Mouse (Mus musculus): Measurements from ENCODE around the gene Il6. TPM values are rescaled to one million over a fixed set of nuclear protein-coding genes. Genes with fewer than 3 reads are reported as not detected.

Il6 gene
- polyA plus RNA-seq, 1 experiment from 2014 or later, result not detected

Other genes with a start within 250 kb of the Il6 start
- 33.3 and 38.7 TPM in 2 replicates for gene Tyms, start 60.5 kb downstream of the Il6 start, polyA plus RNA-seq (2015; fragmentation: Nextera tagmentation; extraction: Ambion mirVana)
- 6.9 and 8.1 TPM in 2 replicates for gene Garem2, start 92.0 kb downstream of the Il6 start, polyA plus RNA-seq (2015; fragmentation: Nextera tagmentation; extraction: Ambion mirVana)
- gene 3110082J24Rik, start 93.0 kb downstream of the Il6 start, polyA plus RNA-seq (2015; fragmentation: Nextera tagmentation; extraction: Ambion mirVana), result 2.6 and 3.7 TPM in 2 replicates
- 61.6 and 62.3 TPM in 2 replicates for gene Hadha, start 142.0 kb downstream of the Il6 start, polyA plus RNA-seq (2015; fragmentation: Nextera tagmentation; extraction: Ambion mirVana)
- 52.1 and 53.6 TPM in 2 replicates for gene Hadhb, start 142.1 kb downstream of the Il6 start, polyA plus RNA-seq (2015; fragmentation: Nextera tagmentation; extraction: Ambion mirVana)
- gene Adgrf3, start 192.6 kb downstream of the Il6 start, polyA plus RNA-seq (2015; fragmentation: Nextera tagmentation; extraction: Ambion mirVana), result not detected in 2 replicates
- gene Selenoi, start 219.5 kb downstream of the Il6 start, polyA plus RNA-seq (2015; fragmentation: Nextera tagmentation; extraction: Ambion mirVana), result 32.5 and 34.7 TPM in 2 replicates